In genomic region chr2:167823513-167823912, GRCm38 (mm10) we compare ENCODE assay signal across 8 mouse cellular contexts.
DNase-seq lines count a peak whose midpoint lies in the region; ATAC-seq and TF ChIP-seq lines count a peak whose summit lies in the region.

No protein-coding gene starts in this region.

- TF ChIP-seq CTCF in layer of hippocampus, adult 2 months (conservative IDR thresholded peaks at IDR 0.05), result no peak

- ATAC-seq in heart, embryonic 13.5 days (ENCODE audit: extremely low read depth, insufficient number of reproducible peaks, low FRiP score, low TSS enrichment), result no peak
- peak; percentile 33; the same call in 1 of the 2 replicates for ATAC-seq in limb, embryonic 13.5 days (ENCODE audit: low FRiP score, low read depth)

- no peaks in the 10 kb centered on the region for H3K36me3 ChIP-seq in heart, embryonic 13.5 days
- H3K36me3 ChIP-seq in limb, embryonic 13.5 days, result no peaks in the 10 kb centered on the region
- no peaks in the 10 kb centered on the region for H3K36me3 ChIP-seq in myocyte (ENCODE audit: control insufficient read depth, insufficient read depth)

- no peaks in the 10 kb centered on the region for H3K9me3 ChIP-seq in heart, embryonic 13.5 days
- H3K9me3 ChIP-seq in limb, embryonic 13.5 days, result no peaks in the 10 kb centered on the region

- H3K4me1 ChIP-seq in heart, embryonic 13.5 days, result peaks cover 54% of the 10 kb centered on the region
- H3K4me1 ChIP-seq in limb, embryonic 13.5 days, result peaks cover 26% of the 10 kb centered on the region

- H3K4me3 ChIP-seq in heart, embryonic 13.5 days, result no peak overlapping the region
- no peak overlapping the region for H3K4me3 ChIP-seq in limb, embryonic 13.5 days
- no peak overlapping the region for H3K4me3 ChIP-seq in myocyte
- H3K4me3 ChIP-seq in layer of hippocampus, adult 2 months, result no peak overlapping the region

- H3K9ac ChIP-seq in heart, embryonic 13.5 days, result no peak overlapping the region
- no peak overlapping the region for H3K9ac ChIP-seq in limb, embryonic 13.5 days

- no peak overlapping the region for H3K4me2 ChIP-seq in heart, embryonic 13.5 days
- peak overlapping the region; percentile 14 for H3K4me2 ChIP-seq in limb, embryonic 13.5 days (replicated peaks)
- H3K4me2 ChIP-seq in myocyte (ENCODE audit: low read depth), result peak overlapping the region; percentile 66

- WGBS in heart, embryonic 13.5 days, result 32% methylated on average over 9 of the region's 9 CpGs
- 9% methylated on average over 9 of the region's 9 CpGs for WGBS in limb, embryonic 13.5 days

- H3ac ChIP-seq in myocyte (ENCODE audit: control insufficient read depth, insufficient read length), result no peak overlapping the region

- H3K79me2 ChIP-seq in myocyte (ENCODE audit: control insufficient read depth, insufficient read depth), result no peaks in the 10 kb centered on the region

- peak overlapping the region; percentile 72 for H3K27ac ChIP-seq in heart, embryonic 13.5 days (replicated peaks)
- peak overlapping the region; percentile 7; the same call in 1 of the 2 replicates for H3K27ac ChIP-seq in limb, embryonic 13.5 days
- no peak overlapping the region for H3K27ac ChIP-seq in layer of hippocampus, adult 2 months

- TF ChIP-seq POLR2A in myocyte (IDR thresholded peaks at IDR 0.05; ENCODE audit: insufficient read length, low read depth), result no peak

- DNase-seq in 3134 (ENCODE audit: extremely low read depth, insufficient read length, low spot score), result peak; percentile 76
- peak; percentile 84 for DNase-seq in adipocyte (ENCODE audit: low spot score)
- no peak for DNase-seq in cerebellum, adult 11-12 months
- no peak for DNase-seq in layer of hippocampus, adult 2 months (ENCODE audit: low spot score in 2 of 2)
- DNase-seq in layer of hippocampus, postnatal 14 days (ENCODE audit: low spot score in 2 of 2), result no peak

- H3K27me3 ChIP-seq in heart, embryonic 13.5 days (replicated peaks), result peaks cover 17% of the 10 kb centered on the region; the same call in 1 of the 2 replicates
- peaks cover 5% of the 10 kb centered on the region; the same call in 1 of the 2 replicates for H3K27me3 ChIP-seq in limb, embryonic 13.5 days
- H3K27me3 ChIP-seq in myocyte (ENCODE audit: control insufficient read depth, insufficient read depth, insufficient read length), result no peaks in the 10 kb centered on the region

TF ChIP-seq in myocyte, 11 proteins besides CTCF, POLR2A, EP300 and RAD21:
- no peak for TF ChIP-seq MYOG (IDR thresholded peaks at IDR 0.05; ENCODE audit: control insufficient read depth in 1 of 3, insufficient read depth in 1 of 3, insufficient read length in 2 of 3, low read depth in 2 of 3)
- TF ChIP-seq TCF3 (IDR thresholded peaks at IDR 0.05; ENCODE audit: insufficient read length, low read depth), result no peak
- no peak for TF ChIP-seq TCF12 (IDR thresholded peaks at IDR 0.05; ENCODE audit: insufficient read depth, poor library complexity, severe bottlenecking)

Comparison
In these comparisons a context has a peak if more than half of its experiments do, and no peak if none do; other contexts are left out.
1. DNase-seq: peak in 3134 (single experiment) and adipocyte (single experiment); none in cerebellum, adult 11-12 months (single experiment), layer of hippocampus, adult 2 months (0 of 2) and layer of hippocampus, postnatal 14 days (0 of 2).